Mouse (Mus musculus): ENCODE measurements around the gene Smc6. TPM values are rescaled to one million over a fixed set of nuclear protein-coding genes. Genes with fewer than 3 reads are reported as not detected.

Gene Smc6
- polyA plus RNA-seq, 1 experiment from 2014 or later: 104 TPM

- 78% methylated on average over 1 of the region's 1 CpGs for WGBS
- Histone ChIP-seq H3K9me3 (replicated peaks; ENCODE audit: control insufficient read depth, low read length) (no peaks in the 10 kb centered on the region), H3K4me2 (ENCODE audit: low read length) (no peak overlapping the region), H3K4me1 (ENCODE audit: control insufficient read depth, insufficient read depth, low read length) (no peaks in the 10 kb centered on the region), H3K27ac (ENCODE audit: low read depth, low read length) (no peak overlapping the region), H3K27me3 (replicated peaks; ENCODE audit: control insufficient read depth, insufficient read depth, low read length) (no peaks in the 10 kb centered on the region), H3K4me3 (ENCODE audit: low read depth, low read length) (no peak overlapping the region), H3K9ac (ENCODE audit: low read length) (no peak overlapping the region), H3K36me3 (ENCODE audit: control insufficient read depth, insufficient read depth, low read length) (peaks cover 50% of the 10 kb centered on the region)
- DNase-seq (ENCODE audit: low spot score) (peak; percentile 52), ATAC-seq (no peak)
Observed at GRCm38 (mm10) chr12:11313840-11314239, 48.2 kb downstream of the Smc6 start.

GRCm38 (mm10) chr12:11317671-11318070, 52.0 kb downstream of the Smc6 start:
- ATAC-seq: no peak
- Histone ChIP-seq H3K4me2 (ENCODE audit: low read length) (no peak overlapping the region), H3K9ac (ENCODE audit: low read length) (no peak overlapping the region), H3K9me3 (replicated peaks; ENCODE audit: control insufficient read depth, low read length) (no peaks in the 10 kb centered on the region), H3K27me3 (replicated peaks; ENCODE audit: control insufficient read depth, insufficient read depth, low read length) (no peaks in the 10 kb centered on the region), H3K36me3 (ENCODE audit: control insufficient read depth, insufficient read depth, low read length) (peaks cover 41% of the 10 kb centered on the region), H3K4me3 (ENCODE audit: low read depth, low read length) (no peak overlapping the region), H3K4me1 (ENCODE audit: control insufficient read depth, insufficient read depth, low read length) (no peaks in the 10 kb centered on the region), H3K27ac (ENCODE audit: low read depth, low read length) (no peak overlapping the region)
- WGBS: 79% methylated on average over 6 of the region's 6 CpGs
- no peak for DNase-seq (ENCODE audit: low spot score)

GRCm38 (mm10) chr12:11324480-11324879, 58.8 kb downstream of the Smc6 start:
- 53% methylated on average over 4 of the region's 4 CpGs for WGBS
- no peak overlapping the region for H3K4me3 ChIP-seq (ENCODE audit: low read depth, low read length)

GRCm38 (mm10) chr12:11326483-11326882, 60.8 kb downstream of the Smc6 start:
- no peak for DNase-seq (ENCODE audit: low spot score)
- 81% methylated on average over 3 of the region's 3 CpGs for WGBS
- Histone ChIP-seq H3K9ac (ENCODE audit: low read length) (no peak overlapping the region), H3K27me3 (replicated peaks; ENCODE audit: control insufficient read depth, insufficient read depth, low read length) (no peaks in the 10 kb centered on the region), H3K27ac (ENCODE audit: low read depth, low read length) (no peak overlapping the region), H3K36me3 (ENCODE audit: control insufficient read depth, insufficient read depth, low read length) (no peaks in the 10 kb centered on the region), H3K4me3 (ENCODE audit: low read depth, low read length) (no peak overlapping the region), H3K9me3 (replicated peaks; ENCODE audit: control insufficient read depth, low read length) (no peaks in the 10 kb centered on the region), H3K4me1 (ENCODE audit: control insufficient read depth, insufficient read depth, low read length) (no peaks in the 10 kb centered on the region), H3K4me2 (ENCODE audit: low read length) (no peak overlapping the region)
- ATAC-seq: no peak

More at GRCm38 (mm10) chr12:11324480-11324879, 58.8 kb downstream of the Smc6 start:
- Histone ChIP-seq H3K9ac (ENCODE audit: low read length) (no peak overlapping the region), H3K27ac (ENCODE audit: low read depth, low read length) (no peak overlapping the region), H3K4me2 (ENCODE audit: low read length) (no peak overlapping the region), H3K9me3 (replicated peaks; ENCODE audit: control insufficient read depth, low read length) (no peaks in the 10 kb centered on the region), H3K36me3 (ENCODE audit: control insufficient read depth, insufficient read depth, low read length) (0 out of 2 replicates have a peak, but pooled peaks cover 3% of the 10 kb centered on the region), H3K27me3 (replicated peaks; ENCODE audit: control insufficient read depth, insufficient read depth, low read length) (no peaks in the 10 kb centered on the region), H3K4me1 (ENCODE audit: control insufficient read depth, insufficient read depth, low read length) (no peaks in the 10 kb centered on the region)
- DNase-seq (ENCODE audit: low spot score): no peak
- no peak for ATAC-seq

GRCm38 (mm10) chr12:11336845-11337244, 71.2 kb downstream of the Smc6 start:
- Histone ChIP-seq H3K4me1 (ENCODE audit: control insufficient read depth, insufficient read depth, low read length) (no peaks in the 10 kb centered on the region), H3K9ac (ENCODE audit: low read length) (no peak overlapping the region), H3K27ac (ENCODE audit: low read depth, low read length) (no peak overlapping the region), H3K4me2 (ENCODE audit: low read length) (no peak overlapping the region), H3K27me3 (replicated peaks; ENCODE audit: control insufficient read depth, insufficient read depth, low read length) (no peaks in the 10 kb centered on the region), H3K9me3 (replicated peaks; ENCODE audit: control insufficient read depth, low read length) (no peaks in the 10 kb centered on the region), H3K36me3 (ENCODE audit: control insufficient read depth, insufficient read depth, low read length) (no peaks in the 10 kb centered on the region), H3K4me3 (ENCODE audit: low read depth, low read length) (no peak overlapping the region)
- DNase-seq (ENCODE audit: low spot score): peak; percentile 59
- ATAC-seq: 0 out of 2 replicates have a peak, but pooled peaks have one; percentile 40
- WGBS: 46% methylated on average over 4 of the region's 4 CpGs

GRCm38 (mm10) chr12:11338251-11338650, 72.6 kb downstream of the Smc6 start:
- Histone ChIP-seq H3K27me3 (replicated peaks; ENCODE audit: control insufficient read depth, insufficient read depth, low read length) (no peaks in the 10 kb centered on the region), H3K9me3 (replicated peaks; ENCODE audit: control insufficient read depth, low read length) (no peaks in the 10 kb centered on the region)
- ATAC-seq: no peak

GRCm38 (mm10) chr12:11342020-11342600, 76.4 kb downstream of the Smc6 start:
- no peak overlapping the region for H3K4me2 ChIP-seq (ENCODE audit: low read length)
- no peak overlapping the region for H3K9ac ChIP-seq (ENCODE audit: low read length)
- H3K36me3 ChIP-seq (ENCODE audit: control insufficient read depth, insufficient read depth, low read length): no peaks in the 10 kb centered on the region
- no peak overlapping the region for H3K27ac ChIP-seq (ENCODE audit: low read depth, low read length)
- no peaks in the 10 kb centered on the region for H3K4me1 ChIP-seq (ENCODE audit: control insufficient read depth, insufficient read depth, low read length)
- no peak for DNase-seq (ENCODE audit: low spot score)
- H3K27me3 ChIP-seq (replicated peaks; ENCODE audit: control insufficient read depth, insufficient read depth, low read length): no peaks in the 10 kb centered on the region
- H3K4me3 ChIP-seq (ENCODE audit: low read depth, low read length): no peak overlapping the region
- ATAC-seq: no peak
- H3K9me3 ChIP-seq (replicated peaks; ENCODE audit: control insufficient read depth, low read length): no peaks in the 10 kb centered on the region
- whole genome bisulfite sequencing: 82% methylated on average over 6 of the region's 6 CpGs

More at GRCm38 (mm10) chr12:11338251-11338650, 72.6 kb downstream of the Smc6 start:
- DNase-seq (ENCODE audit: low spot score): no peak
- no peak overlapping the region for H3K4me3 ChIP-seq (ENCODE audit: low read depth, low read length)
- no peak overlapping the region for H3K9ac ChIP-seq (ENCODE audit: low read length)
- no peak overlapping the region for H3K27ac ChIP-seq (ENCODE audit: low read depth, low read length)
- H3K4me1 ChIP-seq (ENCODE audit: control insufficient read depth, insufficient read depth, low read length): no peaks in the 10 kb centered on the region
- H3K36me3 ChIP-seq (ENCODE audit: control insufficient read depth, insufficient read depth, low read length): no peaks in the 10 kb centered on the region
- 91% methylated on average over 2 of the region's 2 CpGs for WGBS
- H3K4me2 ChIP-seq (ENCODE audit: low read length): no peak overlapping the region

- no peaks in the 10 kb centered on the region for H3K27me3 ChIP-seq (replicated peaks; ENCODE audit: control insufficient read depth, insufficient read depth, low read length)
- H3K27ac ChIP-seq (ENCODE audit: low read depth, low read length): no peak overlapping the region
- no peaks in the 10 kb centered on the region for H3K36me3 ChIP-seq (ENCODE audit: control insufficient read depth, insufficient read depth, low read length)
- 77% methylated on average over 2 of the region's 2 CpGs for WGBS
- no peak for DNase-seq (ENCODE audit: low spot score)
- H3K4me1 ChIP-seq (ENCODE audit: control insufficient read depth, insufficient read depth, low read length): no peaks in the 10 kb centered on the region
- no peak overlapping the region for H3K4me2 ChIP-seq (ENCODE audit: low read length)
- no peak for ATAC-seq
- no peak overlapping the region for H3K4me3 ChIP-seq (ENCODE audit: low read depth, low read length)
- no peak overlapping the region for H3K9ac ChIP-seq (ENCODE audit: low read length)
- no peaks in the 10 kb centered on the region for H3K9me3 ChIP-seq (replicated peaks; ENCODE audit: control insufficient read depth, low read length)
Observed at GRCm38 (mm10) chr12:11345963-11346362, 80.3 kb downstream of the Smc6 start.

- H3K9me3 ChIP-seq (replicated peaks; ENCODE audit: control insufficient read depth, low read length): no peaks in the 10 kb centered on the region
- ATAC-seq (no peak), DNase-seq (ENCODE audit: low spot score) (no peak)
- H3K27me3 ChIP-seq (replicated peaks; ENCODE audit: control insufficient read depth, insufficient read depth, low read length): no peaks in the 10 kb centered on the region
- no peak overlapping the region for H3K27ac ChIP-seq (ENCODE audit: low read depth, low read length)
- no peaks in the 10 kb centered on the region for H3K36me3 ChIP-seq (ENCODE audit: control insufficient read depth, insufficient read depth, low read length)
- no peaks in the 10 kb centered on the region for H3K4me1 ChIP-seq (ENCODE audit: control insufficient read depth, insufficient read depth, low read length)
- WGBS: 11% methylated on average over 1 of the region's 1 CpGs
- H3K9ac ChIP-seq (ENCODE audit: low read length): no peak overlapping the region
- no peak overlapping the region for H3K4me3 ChIP-seq (ENCODE audit: low read depth, low read length)
- H3K4me2 ChIP-seq (ENCODE audit: low read length): no peak overlapping the region
Observed at GRCm38 (mm10) chr12:11348423-11348822, 82.7 kb downstream of the Smc6 start.
